Mouse (Mus musculus) heart, postnatal 0 days (tissue): ENCODE results near the gene Cstf2t.

ENCODE experiments used
- CTCF ChIP-seq: IDR thresholded peaks from 2 replicates; pipeline ENCODE4 v1.5.1; 2016; ENCODE audit warnings: antibody characterized with exemption, control low read depth, low read depth
- EP300 ChIP-seq: IDR thresholded peaks from 2 replicates; pipeline ENCODE4 v1.6.1; 2016; ENCODE audit warnings: antibody characterized with exemption, low read depth

DNA sequence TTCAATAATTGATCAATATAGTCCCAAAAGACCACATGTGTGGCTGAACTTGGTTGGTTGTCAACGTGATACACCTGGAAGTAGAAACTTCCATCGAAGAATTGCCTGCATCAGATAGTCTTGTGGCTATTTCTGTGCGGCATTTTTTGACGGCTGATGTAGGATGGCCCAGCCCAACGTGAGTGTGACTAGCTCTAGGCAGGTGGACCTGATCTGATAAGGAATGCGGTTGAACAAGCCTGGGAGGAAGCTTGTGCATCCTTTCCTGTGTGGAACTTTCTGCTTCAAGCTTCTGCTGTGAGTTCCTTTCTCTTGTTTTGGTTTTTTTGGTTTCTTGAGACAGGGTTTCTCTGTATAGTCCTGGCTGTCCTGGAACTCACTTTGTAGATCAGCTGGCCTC, 22.1 kb downstream of the Cstf2t start:
- TF ChIP-seq CTCF (no peak), EP300 (no peak)
